Mouse (Mus musculus): ENCODE data around the gene Tmem127. TPM values are rescaled to one million over a fixed set of nuclear protein-coding genes. Genes with fewer than 3 reads are reported as not detected.

Gene Tmem127
- polyA plus RNA-seq, 1 experiment from 2014 or later = 29.0 TPM

DNA sequence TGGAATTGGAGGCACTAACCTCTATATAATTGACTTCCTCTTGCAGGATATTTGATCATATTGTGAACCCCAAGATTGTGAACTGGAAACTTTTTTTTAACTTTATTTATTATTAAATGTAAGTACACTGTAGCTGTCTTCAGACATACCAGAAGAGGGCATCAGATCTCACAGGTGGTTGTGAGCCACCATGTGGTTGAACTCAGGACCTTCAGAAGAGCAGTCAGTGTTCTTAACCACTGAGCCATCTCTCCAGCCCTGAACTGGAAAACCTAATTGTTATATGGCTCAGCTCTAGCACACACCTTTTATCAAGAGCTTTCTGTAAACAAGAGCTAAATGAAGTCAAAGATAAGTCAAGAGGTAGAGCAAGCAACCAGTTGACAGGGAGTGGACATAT is 58.4 kb downstream of the Tmem127 start:
- no peaks in the 10 kb centered on the region for H3K36me3 ChIP-seq (ENCODE audit: insufficient read depth, low read length)
- H3K4me2 ChIP-seq (replicated peaks; ENCODE audit: low read depth, low read length) = no peak overlapping the region
- no peaks in the 10 kb centered on the region for H3K9me3 ChIP-seq (ENCODE audit: low read length)
- H3K4me1 ChIP-seq (ENCODE audit: insufficient read depth, low read length) = no peaks in the 10 kb centered on the region
- H3K9ac ChIP-seq (replicated peaks; ENCODE audit: low read length) = no peak overlapping the region
- no peaks in the 10 kb centered on the region for H3K27me3 ChIP-seq (ENCODE audit: insufficient read depth, low read length)
- no peak overlapping the region for H3K4me3 ChIP-seq (ENCODE audit: low read length)
- no peak for ATAC-seq (ENCODE audit: low FRiP score, low TSS enrichment)
- H3K27ac ChIP-seq (ENCODE audit: low read length) = no peak overlapping the region

DNA sequence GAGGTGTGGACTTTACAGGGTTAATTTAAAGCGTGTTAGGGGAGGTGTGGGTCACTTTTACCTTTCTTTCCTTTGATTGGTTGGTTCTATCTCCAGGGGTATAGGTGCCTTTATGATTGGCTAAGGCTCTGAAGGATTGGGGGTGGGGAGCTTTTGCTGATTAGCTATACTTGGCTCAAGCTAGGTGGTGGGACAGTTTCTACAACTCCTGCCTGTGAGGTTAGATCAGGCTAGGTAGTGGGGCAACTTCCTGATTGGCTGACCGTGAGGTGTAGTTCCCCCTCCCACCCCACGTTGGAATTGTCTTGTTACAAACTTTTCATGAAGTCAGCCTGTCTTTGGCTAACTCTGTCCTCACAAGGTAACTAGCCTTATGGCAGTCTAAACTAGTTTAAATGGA is 59.5 kb downstream of the Tmem127 start:
- H3K27me3 ChIP-seq (ENCODE audit: insufficient read depth, low read length) = no peaks in the 10 kb centered on the region
- H3K4me2 ChIP-seq (replicated peaks; ENCODE audit: low read depth, low read length) = no peak overlapping the region
- H3K4me1 ChIP-seq (ENCODE audit: insufficient read depth, low read length) = no peaks in the 10 kb centered on the region
- no peaks in the 10 kb centered on the region for H3K9me3 ChIP-seq (ENCODE audit: low read length)
- WGBS = 47% methylated on average over 3 of the region's 3 CpGs
- H3K4me3 ChIP-seq (ENCODE audit: low read length) = no peak overlapping the region
- no peak overlapping the region for H3K27ac ChIP-seq (ENCODE audit: low read length)
- no peak for ATAC-seq (ENCODE audit: low FRiP score, low TSS enrichment)
- H3K9ac ChIP-seq (replicated peaks; ENCODE audit: low read length) = no peak overlapping the region
- no peaks in the 10 kb centered on the region for H3K36me3 ChIP-seq (ENCODE audit: insufficient read depth, low read length)

DNA sequence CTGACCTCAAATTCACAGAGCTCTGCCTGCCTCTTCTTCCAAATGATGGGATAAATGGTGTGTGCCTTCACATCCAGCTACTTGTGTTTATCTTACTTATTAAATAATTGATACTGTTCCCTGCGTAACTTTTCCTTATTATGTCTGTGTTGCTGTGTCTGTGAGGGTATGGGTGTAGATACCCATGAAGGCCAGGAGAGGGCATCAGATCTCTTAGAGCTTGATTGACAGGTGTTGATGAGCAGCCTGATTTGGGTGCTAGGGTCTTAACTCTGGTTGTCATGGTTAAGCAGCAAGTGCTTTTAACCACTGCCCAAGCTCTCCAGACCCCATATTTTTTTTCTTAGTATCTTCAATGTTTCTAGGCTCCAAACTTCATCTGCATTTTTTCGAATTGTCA is 61.0 kb downstream of the Tmem127 start:
- no peaks in the 10 kb centered on the region for H3K9me3 ChIP-seq (ENCODE audit: low read length)
- 96% methylated on average over 2 of the region's 2 CpGs for WGBS
- no peak overlapping the region for H3K4me2 ChIP-seq (replicated peaks; ENCODE audit: low read depth, low read length)
- no peak overlapping the region for H3K27ac ChIP-seq (ENCODE audit: low read length)
- no peak overlapping the region for H3K9ac ChIP-seq (replicated peaks; ENCODE audit: low read length)
- no peaks in the 10 kb centered on the region for H3K4me1 ChIP-seq (ENCODE audit: insufficient read depth, low read length)
- no peak for ATAC-seq (ENCODE audit: low FRiP score, low TSS enrichment)
- no peaks in the 10 kb centered on the region for H3K36me3 ChIP-seq (ENCODE audit: insufficient read depth, low read length)
- no peak overlapping the region for H3K4me3 ChIP-seq (ENCODE audit: low read length)
- no peaks in the 10 kb centered on the region for H3K27me3 ChIP-seq (ENCODE audit: insufficient read depth, low read length)

DNA sequence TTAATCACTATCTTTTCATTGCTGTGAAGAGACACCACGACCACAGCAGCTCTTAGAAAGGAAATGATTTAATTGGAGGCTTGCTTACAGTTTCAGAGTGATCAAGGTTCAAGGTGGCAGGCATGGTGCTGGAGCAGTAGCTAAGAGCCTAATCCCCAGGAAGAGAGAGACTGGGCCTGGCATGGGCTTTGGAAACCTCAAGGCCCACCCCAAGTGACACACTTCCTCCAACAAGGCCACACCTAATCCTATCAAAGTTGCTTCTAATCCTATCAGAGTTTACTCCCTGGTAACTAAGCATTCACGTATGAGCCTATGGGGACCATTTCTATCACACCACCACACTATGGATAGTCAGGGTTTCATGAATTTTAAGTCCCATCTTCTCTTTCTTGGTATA is 62.5 kb downstream of the Tmem127 start:
- Histone ChIP-seq H3K36me3 (ENCODE audit: insufficient read depth, low read length) (no peaks in the 10 kb centered on the region), H3K27ac (ENCODE audit: low read length) (no peak overlapping the region), H3K9ac (replicated peaks; ENCODE audit: low read length) (no peak overlapping the region), H3K9me3 (ENCODE audit: low read length) (no peaks in the 10 kb centered on the region), H3K27me3 (ENCODE audit: insufficient read depth, low read length) (no peaks in the 10 kb centered on the region), H3K4me3 (ENCODE audit: low read length) (no peak overlapping the region), H3K4me1 (ENCODE audit: insufficient read depth, low read length) (no peaks in the 10 kb centered on the region), H3K4me2 (replicated peaks; ENCODE audit: low read depth, low read length) (no peak overlapping the region)
- no peak for ATAC-seq (ENCODE audit: low FRiP score, low TSS enrichment)
- WGBS = 43% methylated on average over 2 of the region's 2 CpGs

DNA sequence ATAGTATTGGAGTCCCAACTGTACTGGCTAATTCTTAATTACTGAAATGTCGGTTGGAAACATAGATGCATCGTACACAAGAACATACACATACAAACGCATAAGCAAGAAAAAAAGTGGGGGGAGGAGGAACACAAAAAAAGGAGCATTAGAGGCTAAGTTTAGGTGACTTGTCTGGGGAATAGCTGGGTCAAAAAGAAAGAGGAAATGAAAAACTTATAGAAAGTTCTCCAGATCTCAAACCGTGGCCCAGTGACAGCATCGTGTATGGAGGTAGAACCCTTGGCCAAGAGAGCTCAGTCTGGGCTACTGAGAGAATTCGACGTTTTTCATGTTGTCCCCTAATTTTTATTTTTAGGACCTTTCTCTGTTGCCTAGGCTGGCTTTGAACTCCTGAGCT is 63.0 kb downstream of the Tmem127 start:
- Histone ChIP-seq H3K27me3 (ENCODE audit: insufficient read depth, low read length) (no peaks in the 10 kb centered on the region), H3K9ac (replicated peaks; ENCODE audit: low read length) (no peak overlapping the region), H3K4me3 (ENCODE audit: low read length) (no peak overlapping the region), H3K36me3 (ENCODE audit: insufficient read depth, low read length) (no peaks in the 10 kb centered on the region), H3K9me3 (ENCODE audit: low read length) (no peaks in the 10 kb centered on the region), H3K4me1 (ENCODE audit: insufficient read depth, low read length) (no peaks in the 10 kb centered on the region), H3K4me2 (replicated peaks; ENCODE audit: low read depth, low read length) (no peak overlapping the region), H3K27ac (ENCODE audit: low read length) (no peak overlapping the region)
- 94% methylated on average over 7 of the region's 7 CpGs for WGBS
- no peak for ATAC-seq (ENCODE audit: low FRiP score, low TSS enrichment)

Other genes starting within 250 kb of the Tmem127 start
- gene Ap4e1, start 239.2 kb upstream of the Tmem127 start, polyA plus RNA-seq (2015; fragmentation: Nextera tagmentation; extraction: Ambion mirVana) = 10.0 and 11.6 TPM in 2 replicates
- 47.4 and 51.5 TPM in 2 replicates for gene Blvra, start 177.2 kb upstream of the Tmem127 start, polyA plus RNA-seq (2015; fragmentation: Nextera tagmentation; extraction: Ambion mirVana)
- gene Ncaph, start 114.0 kb upstream of the Tmem127 start, polyA plus RNA-seq (2015; fragmentation: Nextera tagmentation; extraction: Ambion mirVana) = 91.5 and 96.6 TPM in 2 replicates
- gene Itpripl1, start 104.5 kb upstream of the Tmem127 start, polyA plus RNA-seq (2015; fragmentation: Nextera tagmentation; extraction: Ambion mirVana) = 24.0 and 27.1 TPM in 2 replicates
- 1.6 and 2.1 TPM in 2 replicates for gene 1810024B03Rik, start 39.6 kb upstream of the Tmem127 start, polyA plus RNA-seq (2015; fragmentation: Nextera tagmentation; extraction: Ambion mirVana)
- 67.2 and 70.5 TPM in 2 replicates for gene Snrnp200, start 39.5 kb upstream of the Tmem127 start, polyA plus RNA-seq (2015; fragmentation: Nextera tagmentation; extraction: Ambion mirVana)
- 74.2 and 81.7 TPM in 2 replicates for gene Ciao1, start 92 bp upstream of the Tmem127 start, polyA plus RNA-seq (2015; fragmentation: Nextera tagmentation; extraction: Ambion mirVana)
- 76.1 and 84.9 TPM in 2 replicates for gene Stard7, start 22.3 kb downstream of the Tmem127 start, polyA plus RNA-seq (2015; fragmentation: Nextera tagmentation; extraction: Ambion mirVana)
- gene Dusp2, start 88.3 kb downstream of the Tmem127 start, polyA plus RNA-seq (2015; fragmentation: Nextera tagmentation; extraction: Ambion mirVana) = 7.8 and 8.3 TPM in 2 replicates
- not detected in 2 replicates for gene Astl, start 90.7 kb downstream of the Tmem127 start, polyA plus RNA-seq (2015; fragmentation: Nextera tagmentation; extraction: Ambion mirVana)
- gene Adra2b, start 115.3 kb downstream of the Tmem127 start, polyA plus RNA-seq (2015; fragmentation: Nextera tagmentation; extraction: Ambion mirVana) = 7.2 and 7.8 TPM in 2 replicates
- 0.22 and 0.40 TPM in 2 replicates for gene Gpat2, start 177.3 kb downstream of the Tmem127 start, polyA plus RNA-seq (2015; fragmentation: Nextera tagmentation; extraction: Ambion mirVana)
- gene Fahd2a, start 196.7 kb downstream of the Tmem127 start, polyA plus RNA-seq (2015; fragmentation: Nextera tagmentation; extraction: Ambion mirVana) = 37.0 and 39.0 TPM in 2 replicates